ENCODE assay signal across 24 mouse cellular contexts in the genomic region with DNA sequence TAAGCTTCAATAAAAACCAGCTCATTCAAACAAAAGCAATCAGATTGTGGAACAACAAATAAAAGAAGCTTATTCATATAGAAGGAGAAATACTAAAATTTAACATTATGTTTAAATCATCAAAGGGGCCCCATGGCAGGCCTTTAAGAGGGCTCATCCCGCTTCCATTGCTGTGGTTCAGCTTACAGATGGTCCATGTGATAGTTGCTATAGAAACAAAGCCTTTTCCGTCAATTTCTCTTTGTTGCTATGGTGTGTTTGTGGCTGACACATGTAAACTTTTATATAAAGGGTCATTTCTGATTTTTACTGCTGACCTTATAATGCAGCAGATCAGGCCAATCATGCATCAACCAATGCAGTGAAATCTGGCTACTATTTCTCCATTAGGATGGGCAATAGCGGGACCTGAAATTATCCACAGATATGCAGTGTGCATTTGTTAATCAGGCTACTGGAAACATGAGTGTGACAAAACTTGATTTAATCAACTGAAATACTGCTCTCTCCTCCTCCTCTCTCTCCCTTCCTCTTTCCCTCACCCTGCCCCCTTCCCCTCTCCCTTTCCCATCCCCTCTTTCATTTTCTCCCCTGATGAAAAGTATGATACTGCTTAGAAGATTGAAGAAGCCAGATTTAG. TPM values are rescaled to one million over a fixed set of nuclear protein-coding genes. Genes with fewer than 3 reads are reported as not detected.
DNase-seq lines count a peak whose midpoint lies in the region; ATAC-seq and TF ChIP-seq lines count a peak whose summit lies in the region.
"Had no signal": no experiment of that assay in that cellular context is flagged by ENCODE, and none has a peak within 500 bp of the region (broad histone marks: within the 10 kb centered on the region; RNA-seq: fewer than 3 reads in every experiment).

No protein-coding gene starts in this region.

- peaks cover 8% of the 10 kb centered on the region; the same call in 1 of the 2 replicates for H3K4me1 ChIP-seq in midbrain, embryonic 11.5 days (ENCODE audit: control insufficient read depth, insufficient read depth, low read length)
- peaks cover 17% of the 10 kb centered on the region for H3K4me1 ChIP-seq in midbrain, embryonic 10.5 days
- H3K4me1 ChIP-seq in forebrain, postnatal 0 days (ENCODE audit: insufficient read depth): no peaks in the 10 kb centered on the region
- no peaks in the 10 kb centered on the region for H3K4me1 ChIP-seq in midbrain, embryonic 12.5 days
- H3K4me1 ChIP-seq in neural tube, embryonic 14.5 days (ENCODE audit: control insufficient read depth, insufficient read depth, low read length): no peaks in the 10 kb centered on the region
- H3K4me1 ChIP-seq: embryonic facial prominence, embryonic 15.5 days had no signal

- H3K9me3 ChIP-seq in midbrain, embryonic 11.5 days (ENCODE audit: control insufficient read depth, low read length): no peaks in the 10 kb centered on the region
- H3K9me3 ChIP-seq in midbrain, embryonic 10.5 days (replicated peaks): no peaks in the 10 kb centered on the region
- no peaks in the 10 kb centered on the region for H3K9me3 ChIP-seq in forebrain, postnatal 0 days (ENCODE audit: low read length)
- H3K9me3 ChIP-seq in midbrain, embryonic 12.5 days: no peaks in the 10 kb centered on the region
- no peaks in the 10 kb centered on the region for H3K9me3 ChIP-seq in neural tube, embryonic 14.5 days (ENCODE audit: control insufficient read depth, low read length)
- H3K9me3 ChIP-seq: embryonic facial prominence, embryonic 15.5 days; heart, embryonic 12.5 days; limb, embryonic 10.5 days; megakaryocyte, embryonic 14.5 days had no signal

- no peaks in the 10 kb centered on the region for H3K27me3 ChIP-seq in midbrain, embryonic 11.5 days (ENCODE audit: control insufficient read depth, insufficient read depth, low read length)
- no peaks in the 10 kb centered on the region for H3K27me3 ChIP-seq in midbrain, embryonic 10.5 days (ENCODE audit: low read depth, poor library complexity, severe bottlenecking)
- H3K27me3 ChIP-seq in forebrain, postnatal 0 days (ENCODE audit: insufficient read depth, low read length): no peaks in the 10 kb centered on the region
- no peaks in the 10 kb centered on the region for H3K27me3 ChIP-seq in midbrain, embryonic 12.5 days
- H3K27me3 ChIP-seq in neural tube, embryonic 14.5 days (ENCODE audit: control insufficient read depth, insufficient read depth, low read length): no peaks in the 10 kb centered on the region
- H3K27me3 ChIP-seq: embryonic facial prominence, embryonic 15.5 days; heart, embryonic 12.5 days; megakaryocyte, embryonic 14.5 days had no signal

- no peak overlapping the region for H3K9ac ChIP-seq in midbrain, embryonic 11.5 days (ENCODE audit: low read length)
- H3K9ac ChIP-seq in forebrain, postnatal 0 days: no peak overlapping the region
- no peak overlapping the region for H3K9ac ChIP-seq in midbrain, embryonic 12.5 days (replicated peaks)
- H3K9ac ChIP-seq in neural tube, embryonic 14.5 days (replicated peaks; ENCODE audit: low read depth, low read length): no peak overlapping the region
- H3K9ac ChIP-seq: embryonic facial prominence, embryonic 15.5 days; heart, embryonic 12.5 days; liver, postnatal 0 days had no signal

- no peak overlapping the region for H3K27ac ChIP-seq in midbrain, embryonic 11.5 days (ENCODE audit: low read depth, low read length)
- H3K27ac ChIP-seq in midbrain, embryonic 10.5 days (replicated peaks): no peak overlapping the region
- H3K27ac ChIP-seq in forebrain, postnatal 0 days (ENCODE audit: low read depth, low read length): no peak overlapping the region
- no peak overlapping the region for H3K27ac ChIP-seq in midbrain, embryonic 12.5 days (replicated peaks)
- H3K27ac ChIP-seq in neural tube, embryonic 14.5 days (ENCODE audit: low read depth, low read length): no peak overlapping the region
- H3K27ac ChIP-seq: embryonic facial prominence, embryonic 15.5 days; left cerebral cortex, adult 2 months; limb, embryonic 10.5 days had no signal

- WGBS in midbrain, embryonic 11.5 days: 49% methylated on average over 3 of the region's 3 CpGs
- WGBS in midbrain, embryonic 10.5 days: 76% methylated on average over 3 of the region's 3 CpGs
- WGBS in forebrain, postnatal 0 days: 48% methylated on average over 3 of the region's 3 CpGs
- 44% methylated on average over 3 of the region's 3 CpGs for WGBS in midbrain, embryonic 12.5 days
- WGBS in neural tube, embryonic 14.5 days: 48% methylated on average over 3 of the region's 3 CpGs

- DNase-seq in midbrain, embryonic 11.5 days (ENCODE audit: low spot score, missing footprints): no peak
- DNase-seq in midbrain, embryonic 10.5 days (ENCODE audit: low spot score): no peak
- peak; percentile 45 for DNase-seq in forebrain, postnatal 0 days
- no peak for DNase-seq in frontal cortex, postnatal 14 days (ENCODE audit: low spot score in 2 of 2)
- no peak for DNase-seq in urinary bladder, adult 18-20 months (ENCODE audit: low spot score in 2 of 2)
- no peak for DNase-seq in gastrocnemius, adult 18-20 months (ENCODE audit: low spot score)
- DNase-seq: B cell, adult 2 months; cerebellum, postnatal 10 days; heart, adult 11 months; heart, postnatal 14 days; kidney, adult 8-10 months; kidney, postnatal 14 days; liver, postnatal 0 days; lung, postnatal 14 days; right cerebral cortex, adult 18-20 months had no signal

- no peaks in the 10 kb centered on the region for H3K36me3 ChIP-seq in midbrain, embryonic 11.5 days (ENCODE audit: control insufficient read depth, insufficient read depth, low read length)
- no peaks in the 10 kb centered on the region for H3K36me3 ChIP-seq in midbrain, embryonic 10.5 days
- H3K36me3 ChIP-seq in forebrain, postnatal 0 days (ENCODE audit: insufficient read depth): no peaks in the 10 kb centered on the region
- no peaks in the 10 kb centered on the region for H3K36me3 ChIP-seq in midbrain, embryonic 12.5 days
- no peaks in the 10 kb centered on the region for H3K36me3 ChIP-seq in neural tube, embryonic 14.5 days (ENCODE audit: control insufficient read depth, insufficient read depth, low read length)
- H3K36me3 ChIP-seq: embryonic facial prominence, embryonic 15.5 days; limb, embryonic 10.5 days had no signal

- no peak for TF ChIP-seq CTCF in forebrain, postnatal 0 days (IDR thresholded peaks at IDR 0.05; ENCODE audit: low read depth)

- no peak overlapping the region for H3K4me3 ChIP-seq in midbrain, embryonic 11.5 days (ENCODE audit: low read depth, low read length)
- no peak overlapping the region for H3K4me3 ChIP-seq in midbrain, embryonic 10.5 days
- H3K4me3 ChIP-seq in forebrain, postnatal 0 days (ENCODE audit: low read depth, low read length): no peak overlapping the region
- H3K4me3 ChIP-seq in midbrain, embryonic 12.5 days: no peak overlapping the region
- H3K4me3 ChIP-seq in neural tube, embryonic 14.5 days (ENCODE audit: low read depth, low read length): no peak overlapping the region
- H3K4me3 ChIP-seq: embryonic facial prominence, embryonic 15.5 days; heart, embryonic 12.5 days; left cerebral cortex, adult 2 months; limb, embryonic 10.5 days; megakaryocyte, embryonic 14.5 days; myocyte had no signal

- H3K4me2 ChIP-seq in midbrain, embryonic 11.5 days: no peak overlapping the region
- H3K4me2 ChIP-seq in forebrain, postnatal 0 days (ENCODE audit: low read depth): no peak overlapping the region
- no peak overlapping the region for H3K4me2 ChIP-seq in midbrain, embryonic 12.5 days (replicated peaks)
- no peak overlapping the region for H3K4me2 ChIP-seq in neural tube, embryonic 14.5 days (ENCODE audit: low read depth, low read length)
- H3K4me2 ChIP-seq: embryonic facial prominence, embryonic 15.5 days; heart, embryonic 12.5 days had no signal

- ATAC-seq in midbrain, embryonic 11.5 days (ENCODE audit: low FRiP score): peak; percentile 66; the same call in 1 of the 2 replicates
- ATAC-seq in forebrain, postnatal 0 days: peak; percentile 87
- peak; percentile 74 for ATAC-seq in midbrain, embryonic 12.5 days (ENCODE audit: low FRiP score, low read depth)
- peak; percentile 72 for ATAC-seq in neural tube, embryonic 14.5 days (ENCODE audit: low read depth)
- ATAC-seq: inflammation-experienced regulatory T-cells, adult 6 months; liver, postnatal 0 days had no signal

RNA-seq across cellular contexts. Expression of gene Cacnb2, which starts 54.4 kb away (rescaled TPM):
- 1.1 TPM in 2 replicates for polyA plus RNA-seq in midbrain, embryonic 11.5 days (2014; fragmentation: Nextera tagmentation; extraction: Ambion mirVana)
- polyA plus RNA-seq in midbrain, embryonic 10.5 days (2016; fragmentation: Nextera tagmentation; extraction: Ambion mirVana): 1.7 and 1.8 TPM in 2 replicates
- total RNA-seq in forebrain, postnatal 0 days (2014; rRNA removed): 17.4 and 20.4 TPM in 2 replicates
- polyA plus RNA-seq in forebrain, postnatal 0 days (2015; fragmentation: Nextera tagmentation; extraction: Ambion mirVana): 2.0 and 4.8 TPM in 2 replicates
- 2.2 and 2.7 TPM in 2 replicates for polyA plus RNA-seq in midbrain, embryonic 12.5 days (2016; fragmentation: Nextera tagmentation; extraction: Ambion mirVana)
- 5.6 and 12.7 TPM in 2 replicates for polyA plus RNA-seq in neural tube, embryonic 14.5 days (2014; fragmentation: Nextera tagmentation; extraction: Ambion mirVana)
- total RNA-seq in gastrocnemius, adult 18-20 months (2021): under 1 TPM; 0.32 to 0.81 TPM
